In the genomic region with DNA sequence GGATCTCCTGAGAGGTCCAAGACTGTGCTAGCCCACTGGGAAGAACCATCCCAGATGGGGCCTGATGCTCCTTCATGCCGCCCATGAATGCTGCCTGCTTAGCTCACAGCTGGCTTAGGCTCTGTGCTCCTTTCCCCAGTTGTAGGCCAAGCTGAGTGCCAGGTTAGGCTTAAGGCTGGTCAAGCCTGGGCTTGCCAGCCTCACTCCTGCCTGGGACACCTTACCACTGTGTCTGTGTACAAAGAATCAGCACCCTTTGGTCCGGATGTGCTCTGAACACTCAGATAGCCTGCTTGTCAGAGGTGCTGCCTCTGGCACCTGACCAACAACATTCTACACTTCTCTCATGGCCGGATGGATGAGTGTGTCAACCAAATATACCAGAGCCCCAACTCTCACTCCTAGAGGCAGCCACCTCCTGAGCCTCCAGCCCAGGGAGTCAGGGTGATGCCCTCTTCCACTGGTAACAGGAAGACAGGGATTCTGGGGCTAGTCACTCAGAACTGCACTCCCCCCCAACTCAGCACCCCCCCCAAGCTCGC, we compare ENCODE assay signal across 12 mouse cellular contexts. TPM values are rescaled to one million over a fixed set of nuclear protein-coding genes. Genes with fewer than 3 reads are reported as not detected.
DNase-seq lines count a peak whose midpoint lies in the region; ATAC-seq and TF ChIP-seq lines count a peak whose summit lies in the region.
"Had no signal": no experiment of that assay in that cellular context is flagged by ENCODE, and none has a peak within 500 bp of the region (broad histone marks: within the 10 kb centered on the region; RNA-seq: fewer than 3 reads in every experiment).

No protein-coding gene starts in this region.

- no peak for TF ChIP-seq CTCF in liver, adult 2 months (IDR thresholded peaks at IDR 0.05; ENCODE audit: low read depth, low read length)
- no peak for TF ChIP-seq CTCF in liver, postnatal 0 days (IDR thresholded peaks at IDR 0.05; ENCODE audit: low read depth)

- H3K9ac ChIP-seq in liver, adult 2 months (ENCODE audit: low read depth, low read length) = no peak overlapping the region
- no peak overlapping the region for H3K9ac ChIP-seq in liver, embryonic 11.5 days (ENCODE audit: low read depth, low read length)
- no peak overlapping the region for H3K9ac ChIP-seq in liver, postnatal 0 days (replicated peaks)

- no peak for ATAC-seq in liver, embryonic 11.5 days (replicated peaks; ENCODE audit: low FRiP score)
- no peak for ATAC-seq in liver, postnatal 0 days

- H3K36me3 ChIP-seq in heart, embryonic 10.5 days = no peaks in the 10 kb centered on the region
- H3K36me3 ChIP-seq in liver, adult 2 months (ENCODE audit: control insufficient read depth, insufficient read depth, low read length) = no peaks in the 10 kb centered on the region
- H3K36me3 ChIP-seq in liver, embryonic 11.5 days (ENCODE audit: control insufficient read depth, insufficient read depth, low read length) = no peaks in the 10 kb centered on the region
- no peaks in the 10 kb centered on the region for H3K36me3 ChIP-seq in liver, postnatal 0 days (replicated peaks; ENCODE audit: insufficient read depth, low read length)

- no peak for TF ChIP-seq POLR2A in liver, adult 2 months (IDR thresholded peaks at IDR 0.05; ENCODE audit: extremely low read depth, insufficient read depth, low read length)

- no peak overlapping the region for H3K4me2 ChIP-seq in liver, embryonic 11.5 days
- no peak overlapping the region for H3K4me2 ChIP-seq in liver, postnatal 0 days (ENCODE audit: low read depth, low read length)

- DNase-seq in heart, embryonic 10.5 days (ENCODE audit: low spot score) = no peak
- DNase-seq in heart, postnatal 36 days = no peak
- DNase-seq in liver, adult 2 months (ENCODE audit: extremely low read depth, low read depth, low spot score) = no peak
- no peak for DNase-seq in liver, embryonic 11.5 days (ENCODE audit: low spot score)
- DNase-seq in liver, postnatal 0 days = no peak
- no peak for DNase-seq in layer of hippocampus, adult 8-10 months (ENCODE audit: low spot score in 2 of 2)
- no peak for DNase-seq in layer of hippocampus, postnatal 14 days (ENCODE audit: low spot score in 2 of 2)
- DNase-seq: adrenal gland, postnatal 25 days; cerebellum, adult 8-10 months; thymus, adult 18-20 months had no signal

- TF ChIP-seq EP300 in liver, postnatal 0 days (IDR thresholded peaks at IDR 0.05; ENCODE audit: low read depth) = no peak

- peaks cover 47% of the 10 kb centered on the region for H3K27me3 ChIP-seq in heart, embryonic 10.5 days (ENCODE audit: insufficient read depth, poor library complexity, severe bottlenecking)
- no peaks in the 10 kb centered on the region for H3K27me3 ChIP-seq in liver, adult 2 months (ENCODE audit: control insufficient read depth, insufficient read depth, low read length)
- H3K27me3 ChIP-seq in liver, embryonic 11.5 days (replicated peaks; ENCODE audit: control insufficient read depth, insufficient read depth, low read length) = 0 out of 2 replicates have a peak, but pooled peaks cover 3% of the 10 kb centered on the region
- no peaks in the 10 kb centered on the region for H3K27me3 ChIP-seq in liver, postnatal 0 days (ENCODE audit: insufficient read depth, low read length)

- H3K4me3 ChIP-seq in heart, embryonic 10.5 days = no peak overlapping the region
- H3K4me3 ChIP-seq in liver, adult 2 months (ENCODE audit: insufficient read depth, low read depth, low read length) = no peak overlapping the region
- no peak overlapping the region for H3K4me3 ChIP-seq in liver, embryonic 11.5 days (ENCODE audit: low read depth, low read length)
- H3K4me3 ChIP-seq in brown adipose tissue, adult 24 weeks (ENCODE audit: insufficient read depth, low read depth, low read length) = no peak overlapping the region
- no peak overlapping the region for H3K4me3 ChIP-seq in liver, postnatal 0 days (ENCODE audit: low read depth, low read length)

- H3K9me3 ChIP-seq in heart, embryonic 10.5 days = no peaks in the 10 kb centered on the region
- H3K9me3 ChIP-seq in liver, embryonic 11.5 days (ENCODE audit: control insufficient read depth, low read length) = no peaks in the 10 kb centered on the region
- H3K9me3 ChIP-seq in liver, postnatal 0 days (ENCODE audit: low read length) = no peaks in the 10 kb centered on the region

- no peaks in the 10 kb centered on the region for H3K79me2 ChIP-seq in liver, adult 2 months (ENCODE audit: control insufficient read depth, insufficient read depth, low read length)

- intact Hi-C loops in heart, postnatal 36 days (cut with DNase I) = no loop called here

- WGBS in heart, embryonic 10.5 days = 55% methylated on average over 4 of the region's 4 CpGs
- WGBS in liver, adult 2 months = 61% methylated on average over 4 of the region's 4 CpGs
- WGBS in liver, embryonic 11.5 days = 64% methylated on average over 4 of the region's 4 CpGs
- 40% methylated on average over 4 of the region's 4 CpGs for WGBS in liver, postnatal 0 days (ENCODE audit: insufficient replicate concordance)

- H3K27ac ChIP-seq in heart, embryonic 10.5 days = peak overlapping the region; percentile 63
- peak overlapping the region; percentile 10 for H3K27ac ChIP-seq in liver, adult 2 months (replicated peaks; ENCODE audit: insufficient read depth, low read depth, low read length)
- H3K27ac ChIP-seq in liver, embryonic 11.5 days (ENCODE audit: low read depth, low read length) = no peak overlapping the region; the same call in 1 of the 2 replicates
- peak overlapping the region; percentile 41 for H3K27ac ChIP-seq in brown adipose tissue, adult 24 weeks (replicated peaks; ENCODE audit: low read depth, low read length)
- 0 out of 2 replicates have a peak overlapping the region, but pooled peaks have one; percentile 29 for H3K27ac ChIP-seq in liver, postnatal 0 days (ENCODE audit: low read depth)

- peaks cover 51% of the 10 kb centered on the region for H3K4me1 ChIP-seq in heart, embryonic 10.5 days
- H3K4me1 ChIP-seq in liver, adult 2 months (ENCODE audit: control insufficient read depth, insufficient read depth, low read length) = peaks cover 5% of the 10 kb centered on the region; the same call in 1 of the 2 replicates
- H3K4me1 ChIP-seq in liver, embryonic 11.5 days (replicated peaks; ENCODE audit: control insufficient read depth, insufficient read depth, low read length) = peaks cover 15% of the 10 kb centered on the region
- peaks cover 42% of the 10 kb centered on the region for H3K4me1 ChIP-seq in brown adipose tissue, adult 24 weeks (ENCODE audit: control insufficient read depth, insufficient read depth, insufficient read length, low read length)
- peaks cover 18% of the 10 kb centered on the region for H3K4me1 ChIP-seq in liver, postnatal 0 days (ENCODE audit: insufficient read depth)

RNA-seq across cellular contexts. Expression of a gene that starts 15.0 kb away (rescaled TPM):
- polyA plus RNA-seq in heart, embryonic 10.5 days (2016; fragmentation: Nextera tagmentation; extraction: Ambion mirVana) = 1.2 TPM in 2 replicates
- 1 to 10 TPM; 2.7 TPM for total RNA-seq in heart, postnatal 36 days (2021)
- 0.18 and 0.40 TPM in 2 replicates for total RNA-seq in liver, adult 2 months (2014; rRNA removed)
- polyA plus RNA-seq in liver, adult 2 months (2012; rRNA removed) = 0.63 and 0.93 TPM in 2 replicates
- polyA plus RNA-seq in liver, embryonic 11.5 days (2014; fragmentation: Nextera tagmentation; extraction: Ambion mirVana) = 0.77 and 0.82 TPM in 2 replicates
- 11.9 and 14.2 TPM in 2 replicates for polyA plus RNA-seq in brown adipose tissue, adult 24 weeks (2012; ENCODE audit: insufficient read depth, insufficient read length, missing spikeins)
- polyA plus RNA-seq in liver, postnatal 0 days (2015; fragmentation: Nextera tagmentation; extraction: Ambion mirVana) = 0.21 and 0.28 TPM in 2 replicates
- total RNA-seq in layer of hippocampus, adult 8-10 months (2022) = 100 to 1,000 TPM in 3 of 4 experiments, 10 to 100 TPM in 1; 94.1 to 109 (median 104) TPM
- total RNA-seq in layer of hippocampus, postnatal 14 days (2021) = 100 to 1,000 TPM; 131 to 134 TPM

RNA-seq across cellular contexts. Expression of a gene that starts 49.1 kb away (rescaled TPM):
- polyA plus RNA-seq in heart, embryonic 10.5 days (2016; fragmentation: Nextera tagmentation; extraction: Ambion mirVana) = 17.4 and 30.6 TPM in 2 replicates
- total RNA-seq in heart, postnatal 36 days (2021) = 1 to 10 TPM; 5.9 to 7.3 TPM
- total RNA-seq in liver, adult 2 months (2014; rRNA removed) = 3.0 and 5.3 TPM in 2 replicates
- polyA plus RNA-seq in liver, adult 2 months (2012; rRNA removed) = 23.4 and 31.4 TPM in 2 replicates
- polyA plus RNA-seq in liver, embryonic 11.5 days (2014; fragmentation: Nextera tagmentation; extraction: Ambion mirVana) = 23.8 and 24.1 TPM in 2 replicates
- 0.44 and 0.50 TPM in 2 replicates for polyA plus RNA-seq in brown adipose tissue, adult 24 weeks (2012; ENCODE audit: insufficient read depth, insufficient read length, missing spikeins)
- 2.1 and 2.5 TPM in 2 replicates for polyA plus RNA-seq in liver, postnatal 0 days (2015; fragmentation: Nextera tagmentation; extraction: Ambion mirVana)
- total RNA-seq in layer of hippocampus, adult 8-10 months (2022) = 10 to 100 TPM; 31.6 to 37.2 (median 36.7) TPM
- 10 to 100 TPM; 29.6 to 31.2 TPM for total RNA-seq in layer of hippocampus, postnatal 14 days (2021)
- total RNA-seq: gastrocnemius, adult 18-20 months had no signal
